Mouse (Mus musculus) stomach, embryonic 15.5 days (tissue): ENCODE data around the gene B230118H07Rik. TPM values are rescaled to one million over a fixed set of nuclear protein-coding genes. Genes with fewer than 3 reads are reported as not detected.

ENCODE experiments used
- ATAC-seq: fragments of 200-750 bp; cut with Nextera tagmentation; 2 replicates; pipeline ENCODE4 v1.8.0; 2017; ENCODE audit warnings: low read depth, moderate number of reproducible peaks, moderate TSS enrichment; ENCODE audit not compliant: insufficient read depth, low FRiP score
- H3K27ac ChIP-seq: fragments of 300-500 bp; sonication (generic); 2 replicates; pipeline ENCODE4 v1.5.1; 2015; ENCODE audit warnings: mild to moderate bottlenecking, inconsistent platforms
- H3K27me3 ChIP-seq: fragments of 300-500 bp; sonication (generic); replicated peaks from 2 replicates; pipeline ENCODE4 v1.6.1; 2015; ENCODE audit warnings: inconsistent platforms
- H3K36me3 ChIP-seq: fragments of 300-500 bp; sonication (generic); 2 replicates; pipeline ENCODE4 v1.6.1; 2015; ENCODE audit warnings: inconsistent platforms
- H3K4me1 ChIP-seq: fragments of 300-500 bp; sonication (generic); 2 replicates; pipeline ENCODE4 v1.6.1; 2015; ENCODE audit warnings: inconsistent platforms
- H3K4me2 ChIP-seq: fragments of 300-500 bp; sonication (generic); 2 replicates; pipeline ENCODE4 v1.6.1; 2015; ENCODE audit warnings: mild to moderate bottlenecking, inconsistent platforms
- H3K4me3 ChIP-seq: fragments of 300-500 bp; sonication (generic); replicated peaks from 2 replicates; pipeline ENCODE4 v1.5.1; 2015; ENCODE audit warnings: inconsistent platforms
- H3K9ac ChIP-seq: fragments of 300-500 bp; sonication (generic); 2 replicates; pipeline ENCODE4 v1.6.1; 2015; ENCODE audit warnings: inconsistent platforms
- H3K9me3 ChIP-seq: fragments of 300-500 bp; sonication (generic); 2 replicates; pipeline ENCODE4 v1.6.1; 2016; ENCODE audit warnings: inconsistent platforms
- WGBS: fragments of 180-500 bp; shearing (Covaris S2); methylation state at CpG from one replicate; pipeline ENCODE4 v1.1.7; 2015; 5-methylcytosine and 5-hydroxymethylcytosine counted together
- polyA plus RNA-seq: library from polyadenylated mRNA; unstranded; fragments of >200 nt; fragmentation: Nextera tagmentation; extraction: Ambion mirVana; gene quantifications from 2 replicates; pipeline ENCODE4 v1.2.1, GENCODE M21; 2015

B230118H07Rik gene
- polyA plus RNA-seq, 1 experiment from 2014 or later: 51.0 TPM

DNA sequence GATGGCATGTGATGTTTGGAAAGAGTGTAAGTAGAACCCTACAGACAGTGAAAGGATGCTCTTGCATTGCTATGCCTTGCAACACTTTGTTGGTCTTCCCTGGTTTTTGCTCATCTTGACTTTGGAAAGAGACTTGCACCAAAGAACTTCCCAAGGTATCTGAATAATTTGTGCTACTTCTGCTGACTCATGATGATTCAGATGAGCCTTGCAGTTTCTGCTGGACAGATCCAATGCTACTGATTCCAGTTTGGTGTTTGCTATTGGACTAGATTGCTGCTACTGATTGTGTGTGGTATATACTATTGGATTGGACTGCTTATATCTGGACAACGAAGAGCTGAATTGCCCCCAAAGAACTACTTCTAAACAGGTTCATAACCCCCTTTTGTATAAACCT is 46.2 kb downstream of the B230118H07Rik start:
- H3K36me3 ChIP-seq: no peaks in the 10 kb centered on the region
- no peak overlapping the region for H3K9ac ChIP-seq
- H3K4me2 ChIP-seq: no peak overlapping the region
- no peak overlapping the region for H3K27ac ChIP-seq
- no peak overlapping the region for H3K4me3 ChIP-seq
- H3K9me3 ChIP-seq: no peaks in the 10 kb centered on the region
- H3K27me3 ChIP-seq: no peaks in the 10 kb centered on the region
- peaks cover 5% of the 10 kb centered on the region; the same call in 1 of the 2 replicates for H3K4me1 ChIP-seq
- no peak for ATAC-seq
- 80% methylated on average over 1 of the region's 1 CpGs for WGBS

DNA sequence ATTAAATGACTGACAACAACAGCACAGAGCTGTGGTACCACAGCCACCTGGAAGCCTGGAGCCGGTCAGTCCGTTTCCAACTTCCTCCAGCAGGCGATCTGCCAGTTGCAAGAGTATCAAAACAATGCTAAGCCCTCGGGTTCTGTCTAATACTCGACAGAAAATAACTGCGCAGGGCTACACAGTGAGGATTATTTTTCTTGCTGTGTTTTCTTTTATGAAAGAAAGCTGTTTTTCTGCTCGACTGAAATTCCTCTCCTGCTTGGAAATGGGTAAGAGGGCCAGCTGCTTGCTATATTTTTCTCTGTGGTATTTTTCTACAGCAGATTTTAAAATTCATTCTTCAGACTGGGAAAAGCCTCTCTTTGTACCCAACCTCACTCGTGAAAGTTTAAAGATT is 48.6 kb downstream of the B230118H07Rik start:
- 0 out of 2 replicates have a peak overlapping the region, but pooled peaks have one; percentile 22 for H3K4me2 ChIP-seq
- WGBS: 30% methylated on average over 8 of the region's 8 CpGs
- H3K27ac ChIP-seq: 0 out of 2 replicates have a peak overlapping the region, but pooled peaks have one; percentile 59
- H3K9me3 ChIP-seq: no peaks in the 10 kb centered on the region
- H3K9ac ChIP-seq: no peak overlapping the region
- no peaks in the 10 kb centered on the region for H3K36me3 ChIP-seq
- H3K27me3 ChIP-seq: no peaks in the 10 kb centered on the region
- peaks cover 5% of the 10 kb centered on the region; the same call in 1 of the 2 replicates for H3K4me1 ChIP-seq
- no peak overlapping the region for H3K4me3 ChIP-seq
- ATAC-seq: no peak

DNA sequence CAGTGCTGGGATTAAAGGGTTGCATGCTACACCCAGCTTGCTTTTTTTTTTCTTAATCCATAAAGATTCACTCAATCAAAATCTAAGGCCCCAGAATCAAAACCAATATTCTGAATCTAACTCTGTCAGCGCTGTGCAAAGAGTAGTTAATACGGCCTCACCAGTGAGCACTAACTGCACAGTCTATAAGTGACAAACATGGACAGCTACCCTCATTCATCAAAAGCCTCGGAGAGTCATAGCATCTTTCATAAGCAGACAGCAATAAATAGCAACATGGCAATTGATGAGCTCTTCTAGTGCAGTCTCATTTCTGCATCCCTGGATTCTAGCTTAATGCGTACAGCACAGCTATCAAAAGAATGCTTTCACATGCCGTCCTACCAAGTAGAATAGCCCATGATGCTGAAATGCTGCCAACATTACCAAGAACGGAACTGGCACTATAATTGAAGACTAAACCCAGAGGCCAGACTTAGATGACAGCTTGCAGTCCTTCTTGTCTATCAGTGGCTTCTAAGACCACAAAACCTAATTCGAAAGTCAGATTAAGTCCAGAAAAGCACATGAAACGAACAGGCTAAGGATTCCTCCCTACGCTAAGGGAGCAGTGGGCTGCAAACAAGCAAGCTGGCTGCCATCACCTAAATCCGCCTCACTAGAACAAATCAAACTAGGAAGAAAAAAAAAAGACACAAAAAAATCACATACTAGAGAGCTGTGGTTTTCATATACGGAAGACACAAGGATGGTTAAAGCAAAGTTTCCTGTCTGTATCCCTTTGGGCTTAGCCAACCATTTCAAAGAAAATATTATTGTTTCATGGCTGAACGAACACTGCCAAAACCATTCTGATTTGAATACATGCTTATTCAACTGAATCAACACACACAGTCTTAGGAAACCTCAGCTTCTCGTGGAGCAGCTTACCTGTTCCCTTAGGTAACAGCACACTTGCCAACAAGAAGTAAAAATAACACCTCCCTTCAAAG is 50.8 kb downstream of the B230118H07Rik start:
- no peaks in the 10 kb centered on the region for H3K9me3 ChIP-seq
- ATAC-seq: no peak
- H3K4me3 ChIP-seq: no peak overlapping the region
- peaks cover 5% of the 10 kb centered on the region; the same call in 1 of the 2 replicates for H3K4me1 ChIP-seq
- no peak overlapping the region for H3K9ac ChIP-seq
- WGBS: 76% methylated on average over 13 of the region's 13 CpGs
- H3K27me3 ChIP-seq: no peaks in the 10 kb centered on the region
- no peak overlapping the region for H3K27ac ChIP-seq
- no peak overlapping the region for H3K4me2 ChIP-seq
- H3K36me3 ChIP-seq: no peaks in the 10 kb centered on the region

DNA sequence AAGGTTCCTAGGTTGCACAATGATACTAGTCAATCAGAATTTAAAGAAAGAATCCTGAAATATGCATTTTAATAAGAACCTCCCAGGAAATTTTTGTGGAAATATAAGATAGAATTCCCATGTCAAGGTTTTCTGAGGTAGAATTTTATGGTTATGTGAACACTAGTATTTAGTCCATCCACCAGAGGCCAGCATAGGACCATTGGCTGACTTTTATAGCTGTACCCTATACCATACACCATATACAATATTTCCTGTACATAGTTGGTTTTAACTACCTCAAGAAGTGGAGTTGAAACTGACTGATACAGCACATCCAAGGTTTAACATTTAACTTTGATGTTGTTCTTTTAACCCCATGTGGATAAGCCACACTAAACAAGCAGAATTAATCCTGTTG is 52.1 kb downstream of the B230118H07Rik start:
- H3K27me3 ChIP-seq: no peaks in the 10 kb centered on the region
- no peak overlapping the region for H3K4me2 ChIP-seq
- H3K4me1 ChIP-seq: peaks cover 5% of the 10 kb centered on the region; the same call in 1 of the 2 replicates
- H3K9me3 ChIP-seq: no peaks in the 10 kb centered on the region
- ATAC-seq: no peak
- H3K36me3 ChIP-seq: no peaks in the 10 kb centered on the region
- H3K27ac ChIP-seq: no peak overlapping the region
- H3K4me3 ChIP-seq: no peak overlapping the region
- H3K9ac ChIP-seq: no peak overlapping the region

DNA sequence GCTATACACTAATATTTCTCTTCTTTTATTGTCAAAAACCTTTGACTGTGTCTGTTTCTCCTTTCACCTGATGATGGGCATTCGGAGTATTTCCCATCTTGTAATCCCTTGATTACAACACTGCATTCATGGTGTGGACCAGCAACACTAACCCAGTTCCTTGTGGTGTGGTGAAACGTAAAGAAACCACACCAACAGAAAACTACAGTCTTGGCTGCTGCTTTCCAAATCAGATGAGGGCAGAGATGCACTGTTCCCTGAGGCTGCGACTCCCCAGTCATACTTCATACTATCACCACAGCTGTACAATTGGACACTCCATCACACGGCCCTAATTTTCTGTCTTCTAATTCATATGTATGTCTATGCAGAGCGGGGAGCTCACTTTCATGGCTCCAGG is 54.7 kb downstream of the B230118H07Rik start:
- Histone ChIP-seq H3K4me3 (no peak overlapping the region), H3K27me3 (no peaks in the 10 kb centered on the region), H3K27ac (no peak overlapping the region), H3K9ac (no peak overlapping the region), H3K9me3 (no peaks in the 10 kb centered on the region), H3K4me1 (no peaks in the 10 kb centered on the region), H3K36me3 (no peaks in the 10 kb centered on the region), H3K4me2 (no peak overlapping the region)
- 88% methylated on average over 5 of the region's 5 CpGs for WGBS
- ATAC-seq: no peak

DNA sequence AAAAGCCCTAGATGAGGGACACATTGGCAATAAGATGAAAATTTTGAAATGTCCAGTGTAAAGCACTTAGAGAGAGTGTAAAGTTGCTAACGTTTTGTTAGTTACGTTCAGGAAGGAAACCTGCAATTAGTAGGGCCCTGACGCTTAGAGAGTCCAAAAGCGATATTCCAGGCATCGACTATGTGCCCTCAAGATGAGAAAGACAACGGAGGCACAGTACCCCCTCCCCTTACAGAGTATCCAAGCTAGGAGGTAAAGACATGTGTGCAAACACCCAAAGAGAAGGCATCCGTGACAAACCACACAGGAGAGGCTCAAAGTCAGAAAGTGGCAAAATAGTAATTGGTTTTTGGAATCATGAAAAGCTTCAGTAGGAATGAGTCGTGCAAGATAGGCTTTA is 56.4 kb downstream of the B230118H07Rik start:
- H3K9ac ChIP-seq: no peak overlapping the region
- H3K4me1 ChIP-seq: no peaks in the 10 kb centered on the region
- no peak for ATAC-seq
- H3K4me2 ChIP-seq: no peak overlapping the region
- no peak overlapping the region for H3K4me3 ChIP-seq
- H3K9me3 ChIP-seq: no peaks in the 10 kb centered on the region
- no peak overlapping the region for H3K27ac ChIP-seq
- WGBS: 55% methylated on average over 8 of the region's 8 CpGs
- H3K27me3 ChIP-seq: no peaks in the 10 kb centered on the region
- no peaks in the 10 kb centered on the region for H3K36me3 ChIP-seq

DNA sequence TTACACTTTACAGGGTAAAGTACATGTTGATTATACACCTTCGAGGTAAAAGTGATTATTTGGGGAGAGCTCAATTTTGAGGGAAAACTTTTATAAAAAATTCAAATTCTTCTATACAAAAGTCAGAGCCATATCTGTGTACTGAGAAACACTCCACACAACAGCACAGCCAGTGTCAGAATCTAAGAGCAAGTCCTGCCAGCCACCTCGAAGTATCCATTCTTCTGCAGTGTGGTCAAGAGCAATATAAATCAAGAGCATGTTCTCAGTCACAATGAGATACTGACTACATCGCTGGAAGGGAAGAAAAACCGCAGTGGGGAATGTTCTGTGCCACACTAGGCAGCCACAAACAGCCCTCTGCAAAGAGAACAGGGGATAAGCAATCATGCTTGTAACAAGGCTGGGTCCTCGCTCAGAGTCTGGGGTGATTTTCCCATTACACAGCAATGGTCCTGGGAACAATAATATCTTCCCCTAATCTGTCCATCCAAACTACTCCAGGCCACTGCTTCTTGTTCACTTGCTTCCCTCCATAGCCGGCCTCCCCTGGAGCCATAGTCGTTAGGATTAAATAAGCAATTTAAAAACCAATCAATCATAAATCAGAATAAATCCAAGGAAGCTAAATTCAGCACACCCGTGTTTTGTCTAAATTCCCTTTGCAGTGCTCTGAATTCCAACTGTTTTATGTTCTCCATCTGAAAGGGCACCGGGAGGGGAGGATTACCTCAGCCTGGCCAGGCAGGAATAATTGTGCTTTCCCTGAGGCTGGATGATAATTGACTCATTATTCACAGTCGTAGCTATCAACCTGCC is 57.1 kb downstream of the B230118H07Rik start:
- Histone ChIP-seq H3K4me1 (no peaks in the 10 kb centered on the region), H3K4me3 (no peak overlapping the region), H3K9me3 (no peaks in the 10 kb centered on the region), H3K27me3 (no peaks in the 10 kb centered on the region), H3K4me2 (no peak overlapping the region), H3K27ac (no peak overlapping the region), H3K36me3 (no peaks in the 10 kb centered on the region), H3K9ac (no peak overlapping the region)
- no peak for ATAC-seq
- WGBS: 27% methylated on average over 10 of the region's 10 CpGs

DNA sequence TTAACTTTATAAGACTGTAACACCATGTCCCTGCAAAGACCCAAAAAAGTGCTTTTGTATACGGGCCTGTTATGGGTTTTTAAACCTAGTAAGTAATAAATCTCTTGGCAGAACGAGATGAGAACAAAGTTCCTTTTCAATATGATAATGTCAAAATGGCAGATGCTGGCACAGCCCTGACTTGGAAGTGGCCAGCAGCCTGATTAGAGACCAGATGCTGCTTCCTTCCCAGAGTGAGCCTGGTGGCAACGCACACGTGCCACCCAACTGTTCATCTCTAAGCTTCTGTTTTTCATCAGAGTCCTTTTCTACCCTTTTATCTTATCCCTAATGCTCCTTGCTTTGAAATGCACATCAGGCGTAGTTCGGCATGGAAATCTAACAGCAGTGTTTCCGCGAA is 58.0 kb downstream of the B230118H07Rik start:
- Histone ChIP-seq H3K4me3 (no peak overlapping the region), H3K9me3 (no peaks in the 10 kb centered on the region), H3K9ac (no peak overlapping the region), H3K4me2 (no peak overlapping the region), H3K27me3 (no peaks in the 10 kb centered on the region), H3K27ac (no peak overlapping the region), H3K4me1 (no peaks in the 10 kb centered on the region), H3K36me3 (no peaks in the 10 kb centered on the region)
- ATAC-seq: no peak
- 71% methylated on average over 8 of the region's 8 CpGs for WGBS

DNA sequence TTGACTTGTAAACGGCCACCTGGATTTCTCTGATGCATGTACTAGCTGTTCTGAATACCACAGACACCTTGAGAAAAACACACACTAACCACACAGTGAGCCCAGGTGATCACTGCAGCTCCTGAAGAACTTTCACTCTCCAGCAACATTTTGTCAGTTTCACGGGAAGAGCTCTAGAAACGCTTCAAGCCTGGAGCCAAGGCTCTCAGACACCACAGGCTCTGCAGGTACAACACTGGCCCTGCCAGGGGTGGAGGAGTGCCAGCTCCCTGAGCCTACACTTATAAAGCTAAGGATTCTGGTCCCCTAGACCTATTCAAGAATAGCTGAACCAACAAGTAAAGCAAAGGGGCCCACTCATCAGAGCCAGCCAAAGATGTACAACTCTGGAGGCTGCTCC is 67.9 kb downstream of the B230118H07Rik start:
- no peak overlapping the region for H3K4me2 ChIP-seq
- H3K27ac ChIP-seq: no peak overlapping the region
- H3K9ac ChIP-seq: no peak overlapping the region
- no peaks in the 10 kb centered on the region for H3K27me3 ChIP-seq
- H3K4me1 ChIP-seq: no peaks in the 10 kb centered on the region
- no peak overlapping the region for H3K4me3 ChIP-seq
- ATAC-seq: no peak
- H3K36me3 ChIP-seq: no peaks in the 10 kb centered on the region
- WGBS: 77% methylated on average over 3 of the region's 3 CpGs
- no peaks in the 10 kb centered on the region for H3K9me3 ChIP-seq

DNA sequence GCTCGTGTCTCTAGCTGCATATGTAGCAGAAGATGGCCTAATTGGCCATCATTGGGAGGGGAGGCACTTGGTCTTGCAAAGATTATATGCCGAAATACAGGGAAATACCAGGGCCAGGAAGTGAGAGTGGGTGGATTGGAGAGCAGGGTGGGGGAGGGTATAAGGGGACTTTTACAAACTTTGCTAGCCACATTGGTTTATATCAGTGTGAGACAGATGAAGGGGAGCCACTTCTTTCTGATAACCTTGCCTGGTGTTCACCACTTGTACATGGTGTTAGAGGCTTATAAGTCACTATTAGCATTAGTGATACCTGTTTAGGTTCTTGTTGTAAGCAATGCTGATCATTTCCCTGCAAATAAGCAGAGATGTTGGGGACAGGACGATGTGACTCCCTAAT is 68.4 kb downstream of the B230118H07Rik start:
- no peaks in the 10 kb centered on the region for H3K4me1 ChIP-seq
- H3K9ac ChIP-seq: no peak overlapping the region
- WGBS: 75% methylated on average over 3 of the region's 3 CpGs
- no peaks in the 10 kb centered on the region for H3K27me3 ChIP-seq
- no peak for ATAC-seq
- no peak overlapping the region for H3K4me3 ChIP-seq
- H3K27ac ChIP-seq: no peak overlapping the region
- no peak overlapping the region for H3K4me2 ChIP-seq
- H3K9me3 ChIP-seq: no peaks in the 10 kb centered on the region
- no peaks in the 10 kb centered on the region for H3K36me3 ChIP-seq

DNA sequence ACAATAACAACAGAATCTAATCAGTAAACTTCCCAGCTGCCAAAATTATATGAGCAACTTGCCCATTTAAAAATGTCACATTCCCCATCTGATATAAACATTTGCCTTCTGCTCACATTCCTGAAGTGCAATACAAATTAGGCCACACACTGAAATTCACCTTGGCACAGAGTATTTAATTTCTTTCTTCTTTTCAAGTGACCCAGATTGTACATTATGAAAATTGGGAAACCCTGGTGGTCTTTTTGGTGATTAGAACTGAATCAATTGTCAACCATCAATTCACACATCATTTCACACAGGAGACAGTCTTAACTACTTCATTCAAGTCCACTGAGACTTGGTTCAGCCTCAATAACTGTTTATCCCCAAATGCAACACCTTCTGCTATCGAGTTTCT is 68.9 kb downstream of the B230118H07Rik start:
- Histone ChIP-seq H3K4me1 (no peaks in the 10 kb centered on the region), H3K9ac (no peak overlapping the region), H3K36me3 (no peaks in the 10 kb centered on the region), H3K4me3 (no peak overlapping the region), H3K4me2 (no peak overlapping the region), H3K9me3 (no peaks in the 10 kb centered on the region), H3K27ac (no peak overlapping the region), H3K27me3 (no peaks in the 10 kb centered on the region)
- no peak for ATAC-seq
- 75% methylated on average over 1 of the region's 1 CpGs for WGBS

DNA sequence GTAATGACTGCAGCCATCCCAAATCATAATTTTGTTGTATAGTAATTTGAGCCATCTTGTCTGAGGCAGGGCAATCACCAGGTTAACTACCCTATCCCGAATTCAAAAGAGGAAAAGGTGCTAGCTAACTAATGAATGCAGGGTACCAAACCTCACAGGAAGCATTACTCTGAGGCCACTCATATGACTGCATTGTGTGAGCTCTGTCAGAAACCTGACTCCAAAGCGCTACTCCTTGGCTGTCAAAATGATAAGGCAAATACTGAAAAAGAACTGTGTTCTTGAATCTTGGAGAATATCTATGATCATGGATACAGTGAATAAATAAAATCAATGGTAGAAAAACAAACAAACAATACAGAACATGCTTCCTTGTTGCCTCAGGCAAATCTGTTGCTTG is 69.3 kb downstream of the B230118H07Rik start:
- H3K27ac ChIP-seq: no peak overlapping the region
- ATAC-seq: no peak
- H3K36me3 ChIP-seq: no peaks in the 10 kb centered on the region
- H3K4me3 ChIP-seq: no peak overlapping the region
- no peak overlapping the region for H3K9ac ChIP-seq
- no peaks in the 10 kb centered on the region for H3K27me3 ChIP-seq
- no peaks in the 10 kb centered on the region for H3K9me3 ChIP-seq
- H3K4me2 ChIP-seq: no peak overlapping the region
- 83% methylated on average over 2 of the region's 2 CpGs for WGBS
- H3K4me1 ChIP-seq: no peaks in the 10 kb centered on the region
